Mouse (Mus musculus) forebrain, embryonic 15.5 days (tissue): ENCODE measurements around the gene Slc30a6. TPM values are rescaled to one million over a fixed set of nuclear protein-coding genes. Genes with fewer than 3 reads are reported as not detected.
A peak's percentile ranks its signal among the peaks of the same experiment; 100 is the strongest.

ENCODE experiments used
- ATAC-seq: fragments of 200-750 bp; cut with Nextera tagmentation; replicated peaks from 2 replicates; pipeline ENCODE4 v1.8.0; 2017; ENCODE audit warnings: mild to moderate bottlenecking, moderate TSS enrichment, moderate library complexity
- H3K27ac ChIP-seq: fragments of 300-500 bp; sonication (generic); replicated peaks from 2 replicates; pipeline ENCODE4 v1.5.1; 2015; ENCODE audit warnings: mild to moderate bottlenecking, inconsistent platforms
- H3K27me3 ChIP-seq: fragments of 300-500 bp; sonication (generic); 2 replicates; pipeline ENCODE4 v1.6.1; 2015; ENCODE audit warnings: inconsistent platforms
- H3K36me3 ChIP-seq: fragments of 300-500 bp; sonication (generic); 2 replicates; pipeline ENCODE4 v1.6.1; 2015; ENCODE audit warnings: mild to moderate bottlenecking, inconsistent platforms
- H3K4me1 ChIP-seq: fragments of 300-500 bp; sonication (generic); 2 replicates; pipeline ENCODE4 v1.6.1; 2015; ENCODE audit warnings: inconsistent platforms
- H3K4me2 ChIP-seq: fragments of 300-500 bp; sonication (generic); replicated peaks from 2 replicates; pipeline ENCODE4 v1.6.1; 2015; ENCODE audit warnings: mild to moderate bottlenecking, inconsistent platforms
- H3K4me3 ChIP-seq: fragments of 300-500 bp; sonication (generic); 2 replicates; pipeline ENCODE4 v1.5.1; 2015; ENCODE audit warnings: mild to moderate bottlenecking, inconsistent platforms
- H3K9ac ChIP-seq: fragments of 300-500 bp; sonication (generic); replicated peaks from 2 replicates; pipeline ENCODE4 v1.6.1; 2015; ENCODE audit warnings: mild to moderate bottlenecking, inconsistent platforms
- H3K9me3 ChIP-seq: fragments of 300-500 bp; sonication (generic); 2 replicates; pipeline ENCODE4 v1.6.1; 2016; ENCODE audit warnings: inconsistent platforms
- WGBS: fragments of 180-500 bp; shearing (Covaris S2); methylation state at CpG from one replicate; pipeline ENCODE4 v1.1.7; 2015; ENCODE audit warnings: mixed read lengths; 5-methylcytosine and 5-hydroxymethylcytosine counted together
- polyA plus RNA-seq: library from polyadenylated mRNA; unstranded; fragments of >200 nt; fragmentation: Nextera tagmentation; extraction: Ambion mirVana; gene quantifications from 2 replicates; pipeline ENCODE4 v1.2.1, GENCODE M21; 2015

Slc30a6 gene
- 28.3 and 30.9 TPM in 2 replicates for polyA plus RNA-seq

- Histone ChIP-seq H3K36me3 (no peaks in the 10 kb centered on the region), H3K4me3 (peak within 1 kb of the TSS; percentile 81), H3K4me1 (peaks cover 19% of the 10 kb centered on the region), H3K9ac (peak within 1 kb of the TSS; percentile 85), H3K9me3 (no peaks in the 10 kb centered on the region), H3K27me3 (no peaks in the 10 kb centered on the region), H3K27ac (peak within 1 kb of the TSS; percentile 92), H3K4me2 (peak within 1 kb of the TSS; percentile 52)
- peak; percentile 99 for ATAC-seq
- under 1% methylated on average over 41 of the region's 41 CpGs for whole genome bisulfite sequencing
Measured at GRCm38 (mm10) chr17:74395383-74396065, at the start of gene Slc30a6. TSS of gene Slc30a6 (plus strand) at chr17:74395608.

- WGBS = 88% methylated on average over 1 of the region's 1 CpGs
- Histone ChIP-seq H3K4me2 (no peak overlapping the region), H3K9ac (no peak overlapping the region), H3K27me3 (no peaks in the 10 kb centered on the region), H3K4me3 (no peak overlapping the region), H3K4me1 (no peaks in the 10 kb centered on the region), H3K9me3 (no peaks in the 10 kb centered on the region), H3K36me3 (peaks cover 48% of the 10 kb centered on the region), H3K27ac (no peak overlapping the region)
- ATAC-seq = no peak
Measured at GRCm38 (mm10) chr17:74363592-74363991, 31.8 kb upstream of the Slc30a6 start.

GRCm38 (mm10) chr17:74376916-74377315, 18.5 kb upstream of the Slc30a6 start:
- Histone ChIP-seq H3K9me3 (no peaks in the 10 kb centered on the region), H3K36me3 (peaks cover 74% of the 10 kb centered on the region), H3K4me3 (no peak overlapping the region), H3K9ac (no peak overlapping the region), H3K4me2 (no peak overlapping the region), H3K27me3 (no peaks in the 10 kb centered on the region), H3K27ac (no peak overlapping the region), H3K4me1 (no peaks in the 10 kb centered on the region)
- WGBS = 94% methylated on average over 1 of the region's 1 CpGs
- no peak for ATAC-seq

GRCm38 (mm10) chr17:74386657-74387056, 8.8 kb upstream of the Slc30a6 start:
- Histone ChIP-seq H3K27me3 (no peaks in the 10 kb centered on the region), H3K4me1 (no peaks in the 10 kb centered on the region), H3K36me3 (peaks cover 72% of the 10 kb centered on the region), H3K27ac (no peak overlapping the region), H3K9me3 (no peaks in the 10 kb centered on the region), H3K4me3 (no peak overlapping the region), H3K9ac (no peak overlapping the region), H3K4me2 (no peak overlapping the region)
- ATAC-seq = no peak

GRCm38 (mm10) chr17:74389847-74390246, 5.6 kb upstream of the Slc30a6 start:
- peaks cover 3% of the 10 kb centered on the region; the same call in 1 of the 2 replicates for H3K4me1 ChIP-seq
- no peak overlapping the region for H3K4me3 ChIP-seq
- H3K36me3 ChIP-seq = peaks cover 42% of the 10 kb centered on the region
- no peaks in the 10 kb centered on the region for H3K27me3 ChIP-seq
- no peak overlapping the region for H3K27ac ChIP-seq
- WGBS = 81% methylated on average over 3 of the region's 3 CpGs
- H3K9ac ChIP-seq = no peak overlapping the region
- ATAC-seq = no peak
- H3K9me3 ChIP-seq = no peaks in the 10 kb centered on the region
- no peak overlapping the region for H3K4me2 ChIP-seq

- Histone ChIP-seq H3K27me3 (no peaks in the 10 kb centered on the region), H3K4me1 (peaks cover 19% of the 10 kb centered on the region), H3K4me2 (peak overlapping the region; percentile 52; the same call in 1 of the 2 replicates), H3K27ac (no peak overlapping the region), H3K9ac (no peak overlapping the region), H3K36me3 (0 out of 2 replicates have a peak, but pooled peaks cover 1% of the 10 kb centered on the region), H3K4me3 (peak overlapping the region; percentile 81), H3K9me3 (no peaks in the 10 kb centered on the region)
- ATAC-seq = no peak; the same call in 1 of the 2 replicates
- WGBS = 74% methylated on average over 2 of the region's 2 CpGs
Measured at GRCm38 (mm10) chr17:74394381-74394780, 1.0 kb upstream of the Slc30a6 start.

- ATAC-seq = peak; percentile 42
- Histone ChIP-seq H3K36me3 (no peaks in the 10 kb centered on the region), H3K4me1 (peaks cover 19% of the 10 kb centered on the region), H3K4me2 (peak overlapping the region; percentile 52), H3K27ac (no peak overlapping the region), H3K9me3 (no peaks in the 10 kb centered on the region), H3K27me3 (no peaks in the 10 kb centered on the region), H3K4me3 (peak overlapping the region; percentile 81), H3K9ac (peak overlapping the region; percentile 85)
- 27% methylated on average over 16 of the region's 16 CpGs for WGBS
Measured at GRCm38 (mm10) chr17:74394855-74395254, 553 bp upstream of the Slc30a6 start.

- peak overlapping the region; percentile 81; the same call in 1 of the 2 replicates for H3K4me3 ChIP-seq
- ATAC-seq = no peak
- 84% methylated on average over 4 of the region's 4 CpGs for WGBS
Measured at GRCm38 (mm10) chr17:74396766-74397165, 1.4 kb downstream of the Slc30a6 start.

GRCm38 (mm10) chr17:74397173-74397572, 1.8 kb downstream of the Slc30a6 start:
- Histone ChIP-seq H3K4me2 (no peak overlapping the region), H3K4me3 (no peak overlapping the region)

More at GRCm38 (mm10) chr17:74396766-74397165, 1.4 kb downstream of the Slc30a6 start:
- peaks cover 19% of the 10 kb centered on the region for H3K4me1 ChIP-seq
- no peaks in the 10 kb centered on the region for H3K27me3 ChIP-seq
- H3K27ac ChIP-seq = no peak overlapping the region
- H3K36me3 ChIP-seq = no peaks in the 10 kb centered on the region
- peak overlapping the region; percentile 52 for H3K4me2 ChIP-seq
- H3K9ac ChIP-seq = no peak overlapping the region
- H3K9me3 ChIP-seq = no peaks in the 10 kb centered on the region

GRCm38 (mm10) chr17:74402486-74403222, 7.2 kb downstream of the Slc30a6 start:
- 93% methylated on average over 12 of the region's 12 CpGs for WGBS
- ATAC-seq = no peak
- Histone ChIP-seq H3K36me3 (peaks cover 42% of the 10 kb centered on the region), H3K9me3 (no peaks in the 10 kb centered on the region), H3K4me3 (no peak overlapping the region), H3K4me1 (no peaks in the 10 kb centered on the region), H3K27me3 (no peaks in the 10 kb centered on the region), H3K9ac (no peak overlapping the region), H3K27ac (no peak overlapping the region), H3K4me2 (no peak overlapping the region)

More at GRCm38 (mm10) chr17:74397173-74397572, 1.8 kb downstream of the Slc30a6 start:
- H3K9me3 ChIP-seq = no peaks in the 10 kb centered on the region
- peaks cover 3% of the 10 kb centered on the region; the same call in 1 of the 2 replicates for H3K36me3 ChIP-seq
- ATAC-seq = no peak
- WGBS = 76% methylated on average over 2 of the region's 2 CpGs
- H3K9ac ChIP-seq = no peak overlapping the region
- no peak overlapping the region for H3K27ac ChIP-seq
- peaks cover 19% of the 10 kb centered on the region for H3K4me1 ChIP-seq
- no peaks in the 10 kb centered on the region for H3K27me3 ChIP-seq

- H3K36me3 ChIP-seq = peaks cover 59% of the 10 kb centered on the region
- no peaks in the 10 kb centered on the region for H3K9me3 ChIP-seq
- H3K27ac ChIP-seq = no peak overlapping the region
- H3K4me3 ChIP-seq = no peak overlapping the region
- no peaks in the 10 kb centered on the region for H3K4me1 ChIP-seq
- ATAC-seq = no peak
- H3K9ac ChIP-seq = no peak overlapping the region
- H3K27me3 ChIP-seq = no peaks in the 10 kb centered on the region
- 91% methylated on average over 8 of the region's 8 CpGs for WGBS
- H3K4me2 ChIP-seq = no peak overlapping the region
Measured at GRCm38 (mm10) chr17:74406487-74406886, 11.1 kb downstream of the Slc30a6 start.

- Histone ChIP-seq H3K27me3 (no peaks in the 10 kb centered on the region), H3K4me3 (no peak overlapping the region), H3K9ac (no peak overlapping the region), H3K4me1 (no peaks in the 10 kb centered on the region), H3K36me3 (peaks cover 61% of the 10 kb centered on the region), H3K27ac (no peak overlapping the region), H3K9me3 (no peaks in the 10 kb centered on the region), H3K4me2 (no peak overlapping the region)
- 74% methylated on average over 4 of the region's 4 CpGs for WGBS
- no peak for ATAC-seq
Measured at GRCm38 (mm10) chr17:74409722-74410121, 14.3 kb downstream of the Slc30a6 start.
